Mouse (Mus musculus): ENCODE measurements around the gene Pbp2. TPM values are rescaled to one million over a fixed set of nuclear protein-coding genes. Genes with fewer than 3 reads are reported as not detected.

Gene Pbp2
- polyA plus RNA-seq, 1 experiment from 2014 or later, result not detected

DNA sequence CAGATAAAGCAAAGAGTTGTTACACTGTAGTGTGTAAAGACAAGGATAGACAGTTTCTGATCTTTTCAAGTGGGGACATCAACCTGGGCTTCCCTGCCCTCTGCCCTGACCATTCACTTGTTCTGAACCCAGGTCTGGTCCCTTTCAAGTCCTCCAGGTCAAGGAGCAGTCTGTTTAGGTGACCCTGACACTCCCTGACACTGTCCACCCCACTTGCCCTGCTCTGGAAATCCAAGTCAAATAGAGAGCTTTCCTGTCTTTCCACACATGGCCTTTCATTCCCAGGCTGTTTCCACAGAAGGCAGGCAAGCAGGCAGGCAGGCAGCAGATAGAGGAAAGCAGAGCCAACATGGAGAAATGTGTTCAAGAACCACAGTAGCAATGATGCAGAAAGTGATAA is 41.8 kb downstream of the Pbp2 start:
- Histone ChIP-seq H3K4me2 (replicated peaks; ENCODE audit: low read depth) (no peak overlapping the region), H3K9ac (ENCODE audit: low read depth, low read length) (no peak overlapping the region), H3K4me1 (replicated peaks; ENCODE audit: control insufficient read depth, insufficient read depth, low read length) (no peaks in the 10 kb centered on the region), H3K27ac (ENCODE audit: low read depth, low read length) (no peak overlapping the region), H3K4me3 (ENCODE audit: low read depth, low read length) (no peak overlapping the region), H3K36me3 (ENCODE audit: control insufficient read depth, insufficient read depth) (no peaks in the 10 kb centered on the region), H3K9me3 (ENCODE audit: control insufficient read depth) (no peaks in the 10 kb centered on the region), H3K27me3 (replicated peaks; ENCODE audit: control insufficient read depth, insufficient read depth, low read length) (no peaks in the 10 kb centered on the region)
- no peak for TF ChIP-seq CTCF (IDR thresholded peaks at IDR 0.05; ENCODE audit: low read depth)
- no peak for ATAC-seq

GRCm38 (mm10) chr6:135267221-135267620 is 43.0 kb downstream of the Pbp2 start:
- no peak overlapping the region for H3K4me3 ChIP-seq (ENCODE audit: low read depth, low read length)
- H3K27me3 ChIP-seq (replicated peaks; ENCODE audit: control insufficient read depth, insufficient read depth, low read length), result no peaks in the 10 kb centered on the region
- ATAC-seq, result no peak
- no peaks in the 10 kb centered on the region for H3K9me3 ChIP-seq (ENCODE audit: control insufficient read depth)
- no peak overlapping the region for H3K9ac ChIP-seq (ENCODE audit: low read depth, low read length)
- H3K4me2 ChIP-seq (replicated peaks; ENCODE audit: low read depth), result no peak overlapping the region
- 76% methylated on average over 3 of the region's 3 CpGs for WGBS
- no peak for TF ChIP-seq CTCF (IDR thresholded peaks at IDR 0.05; ENCODE audit: low read depth)
- H3K36me3 ChIP-seq (ENCODE audit: control insufficient read depth, insufficient read depth), result no peaks in the 10 kb centered on the region
- H3K27ac ChIP-seq (ENCODE audit: low read depth, low read length), result no peak overlapping the region
- no peaks in the 10 kb centered on the region for H3K4me1 ChIP-seq (replicated peaks; ENCODE audit: control insufficient read depth, insufficient read depth, low read length)

- no peak overlapping the region for H3K4me2 ChIP-seq (replicated peaks; ENCODE audit: low read depth)
- H3K4me1 ChIP-seq (replicated peaks; ENCODE audit: control insufficient read depth, insufficient read depth, low read length), result no peaks in the 10 kb centered on the region
- no peaks in the 10 kb centered on the region for H3K9me3 ChIP-seq (ENCODE audit: control insufficient read depth)
- WGBS, result 100% methylated on average over 1 of the region's 1 CpGs
- no peaks in the 10 kb centered on the region for H3K36me3 ChIP-seq (ENCODE audit: control insufficient read depth, insufficient read depth)
- no peak overlapping the region for H3K27ac ChIP-seq (ENCODE audit: low read depth, low read length)
- no peak overlapping the region for H3K4me3 ChIP-seq (ENCODE audit: low read depth, low read length)
- H3K27me3 ChIP-seq (replicated peaks; ENCODE audit: control insufficient read depth, insufficient read depth, low read length), result no peaks in the 10 kb centered on the region
- H3K9ac ChIP-seq (ENCODE audit: low read depth, low read length), result no peak overlapping the region
- TF ChIP-seq CTCF (IDR thresholded peaks at IDR 0.05; ENCODE audit: low read depth), result no peak
- ATAC-seq, result no peak
Measured at GRCm38 (mm10) chr6:135266056-135266455, 44.1 kb downstream of the Pbp2 start.

DNA sequence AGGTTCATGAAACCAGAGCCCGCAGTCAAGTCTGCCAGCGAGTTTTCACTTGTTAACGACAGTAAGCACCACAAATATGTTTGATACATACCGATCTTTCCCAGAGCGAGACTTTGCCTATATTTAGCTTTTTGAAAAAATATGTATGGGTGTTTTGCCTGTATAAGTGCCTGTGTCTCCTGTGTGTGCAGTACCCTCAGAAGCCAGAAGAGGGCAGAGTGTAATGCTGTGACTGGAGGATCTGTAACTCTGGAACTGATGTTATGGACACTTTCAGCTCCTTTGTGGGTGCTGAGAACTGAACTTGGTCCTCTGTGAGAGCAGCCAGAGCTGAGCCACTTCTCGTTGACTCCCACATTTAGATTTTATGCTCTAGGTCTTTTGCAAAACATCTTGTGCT is 46.1 kb downstream of the Pbp2 start:
- Histone ChIP-seq H3K4me1 (replicated peaks; ENCODE audit: control insufficient read depth, insufficient read depth, low read length) (no peaks in the 10 kb centered on the region), H3K27me3 (replicated peaks; ENCODE audit: control insufficient read depth, insufficient read depth, low read length) (no peaks in the 10 kb centered on the region), H3K9me3 (ENCODE audit: control insufficient read depth) (no peaks in the 10 kb centered on the region), H3K4me2 (replicated peaks; ENCODE audit: low read depth) (no peak overlapping the region), H3K27ac (ENCODE audit: low read depth, low read length) (no peak overlapping the region), H3K36me3 (ENCODE audit: control insufficient read depth, insufficient read depth) (no peaks in the 10 kb centered on the region), H3K9ac (ENCODE audit: low read depth, low read length) (no peak overlapping the region), H3K4me3 (ENCODE audit: low read depth, low read length) (no peak overlapping the region)
- no peak for ATAC-seq
- WGBS, result 96% methylated on average over 6 of the region's 6 CpGs
- TF ChIP-seq CTCF (IDR thresholded peaks at IDR 0.05; ENCODE audit: low read depth), result peak; percentile 48

DNA sequence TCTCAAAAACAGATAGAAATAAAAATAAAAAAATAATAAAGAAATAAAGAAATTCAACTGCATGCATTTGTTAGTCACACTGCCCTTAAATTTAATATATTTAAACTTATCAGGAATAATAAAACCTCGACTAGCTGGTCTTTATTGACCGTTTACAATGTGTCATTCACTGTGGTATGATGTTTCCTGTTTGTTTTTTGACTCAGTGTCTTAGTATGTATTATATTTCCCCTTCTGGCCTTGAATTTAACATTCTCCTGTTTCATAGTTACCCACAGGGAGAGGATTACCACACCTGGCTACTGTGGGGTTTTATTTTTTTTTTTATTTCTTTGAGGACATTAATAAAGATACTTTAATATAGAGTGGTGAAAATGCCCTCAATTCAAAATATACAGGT is 47.6 kb downstream of the Pbp2 start:
- no peak overlapping the region for H3K27ac ChIP-seq (ENCODE audit: low read depth, low read length)
- no peak for ATAC-seq
- H3K4me2 ChIP-seq (replicated peaks; ENCODE audit: low read depth), result no peak overlapping the region
- no peak for TF ChIP-seq CTCF (IDR thresholded peaks at IDR 0.05; ENCODE audit: low read depth)
- no peaks in the 10 kb centered on the region for H3K27me3 ChIP-seq (replicated peaks; ENCODE audit: control insufficient read depth, insufficient read depth, low read length)
- WGBS, result 32% methylated on average over 2 of the region's 2 CpGs
- H3K4me3 ChIP-seq (ENCODE audit: low read depth, low read length), result no peak overlapping the region
- no peak overlapping the region for H3K9ac ChIP-seq (ENCODE audit: low read depth, low read length)
- no peaks in the 10 kb centered on the region for H3K9me3 ChIP-seq (ENCODE audit: control insufficient read depth)
- H3K36me3 ChIP-seq (ENCODE audit: control insufficient read depth, insufficient read depth), result no peaks in the 10 kb centered on the region
- H3K4me1 ChIP-seq (replicated peaks; ENCODE audit: control insufficient read depth, insufficient read depth, low read length), result no peaks in the 10 kb centered on the region

DNA sequence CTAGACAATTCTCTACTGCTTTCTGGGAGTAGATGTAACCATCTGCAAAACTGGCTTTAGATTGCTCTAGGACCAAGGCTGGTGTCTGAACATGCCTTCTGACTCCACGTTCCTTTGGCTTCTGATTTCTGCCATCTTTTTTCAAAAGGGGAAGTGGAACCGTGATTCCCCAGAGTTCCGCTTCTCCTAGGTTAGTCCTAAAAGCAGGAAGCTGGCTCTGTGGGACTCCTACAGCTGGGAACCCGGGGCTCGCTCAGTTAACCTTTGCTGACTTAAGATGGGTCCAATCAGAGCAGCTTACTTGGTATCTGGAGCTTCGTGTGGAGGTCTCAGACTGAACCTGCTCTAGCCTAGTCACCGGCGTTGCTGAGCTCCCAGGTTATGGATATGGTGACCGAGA is 49.1 kb downstream of the Pbp2 start:
- no peaks in the 10 kb centered on the region for H3K9me3 ChIP-seq (ENCODE audit: control insufficient read depth)
- no peaks in the 10 kb centered on the region for H3K4me1 ChIP-seq (replicated peaks; ENCODE audit: control insufficient read depth, insufficient read depth, low read length)
- H3K4me2 ChIP-seq (replicated peaks; ENCODE audit: low read depth), result no peak overlapping the region
- no peak for TF ChIP-seq CTCF (IDR thresholded peaks at IDR 0.05; ENCODE audit: low read depth)
- no peak overlapping the region for H3K27ac ChIP-seq (ENCODE audit: low read depth, low read length)
- ATAC-seq, result no peak
- 89% methylated on average over 9 of the region's 9 CpGs for WGBS
- H3K9ac ChIP-seq (ENCODE audit: low read depth, low read length), result no peak overlapping the region
- no peak overlapping the region for H3K4me3 ChIP-seq (ENCODE audit: low read depth, low read length)
- no peaks in the 10 kb centered on the region for H3K27me3 ChIP-seq (replicated peaks; ENCODE audit: control insufficient read depth, insufficient read depth, low read length)
- no peaks in the 10 kb centered on the region for H3K36me3 ChIP-seq (ENCODE audit: control insufficient read depth, insufficient read depth)

DNA sequence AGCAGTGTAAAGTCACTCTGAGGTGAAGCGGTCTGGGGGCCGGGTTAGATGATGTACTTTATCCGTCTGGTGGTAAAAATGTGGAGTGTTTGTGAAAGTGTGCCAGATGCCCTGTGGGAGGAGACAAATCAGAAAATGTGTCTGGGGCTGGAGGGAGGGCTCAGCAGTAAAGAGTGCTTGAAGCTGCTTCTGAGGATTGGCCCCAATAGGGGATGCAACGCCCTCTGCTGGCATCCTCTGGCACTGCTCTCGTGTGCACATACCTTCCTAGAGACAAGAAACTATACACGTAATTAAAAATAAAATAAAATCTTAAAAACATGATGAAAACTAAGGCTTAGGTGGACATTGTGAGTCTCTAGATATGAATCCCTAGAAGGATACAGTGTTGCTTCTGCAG is 49.8 kb downstream of the Pbp2 start:
- Histone ChIP-seq H3K9me3 (ENCODE audit: control insufficient read depth) (no peaks in the 10 kb centered on the region), H3K4me1 (replicated peaks; ENCODE audit: control insufficient read depth, insufficient read depth, low read length) (no peaks in the 10 kb centered on the region), H3K9ac (ENCODE audit: low read depth, low read length) (no peak overlapping the region), H3K4me3 (ENCODE audit: low read depth, low read length) (no peak overlapping the region), H3K27me3 (replicated peaks; ENCODE audit: control insufficient read depth, insufficient read depth, low read length) (no peaks in the 10 kb centered on the region), H3K36me3 (ENCODE audit: control insufficient read depth, insufficient read depth) (no peaks in the 10 kb centered on the region), H3K4me2 (replicated peaks; ENCODE audit: low read depth) (no peak overlapping the region), H3K27ac (ENCODE audit: low read depth, low read length) (no peak overlapping the region)
- WGBS, result 93% methylated on average over 6 of the region's 6 CpGs
- TF ChIP-seq CTCF (IDR thresholded peaks at IDR 0.05; ENCODE audit: low read depth), result no peak
- ATAC-seq, result no peak

Other genes starting within 250 kb of the Pbp2 start
- 3.3 and 4.2 TPM in 2 replicates for gene Gprc5a, start 244.8 kb downstream of the Pbp2 start, polyA plus RNA-seq (2015; fragmentation: Nextera tagmentation; extraction: Ambion mirVana)
- gene Gprc5d, start 192.1 kb downstream of the Pbp2 start, polyA plus RNA-seq (2015; fragmentation: Nextera tagmentation; extraction: Ambion mirVana), result not detected in 2 replicates
- 20.9 and 21.7 TPM in 2 replicates for gene Fam234b, start 112.4 kb downstream of the Pbp2 start, polyA plus RNA-seq (2015; fragmentation: Nextera tagmentation; extraction: Ambion mirVana)
- 62.8 and 78.9 TPM in 2 replicates for gene Hebp1, start 112.4 kb downstream of the Pbp2 start, polyA plus RNA-seq (2015; fragmentation: Nextera tagmentation; extraction: Ambion mirVana)
- gene Gsg1, start 56.1 kb downstream of the Pbp2 start, polyA plus RNA-seq (2015; fragmentation: Nextera tagmentation; extraction: Ambion mirVana), result 0.73 and 0.82 TPM in 2 replicates
- 42.5 and 42.8 TPM in 2 replicates for gene Emp1, start 52.1 kb upstream of the Pbp2 start, polyA plus RNA-seq (2015; fragmentation: Nextera tagmentation; extraction: Ambion mirVana)